Mouse (Mus musculus) lung, adult 10 weeks (tissue): ENCODE results near the gene Nrde2. TPM values are rescaled to one million over a fixed set of nuclear protein-coding genes. Genes with fewer than 3 reads are reported as not detected.

ENCODE experiments used
- polyA plus RNA-seq: library from polyadenylated mRNA; stranded (reverse); fragments of 350-450 nt; fragmentation: Illumina TruSeq; extraction: RNeasy Lipid Tissue Mini Kit (QIAGEN cat#74804); gene quantifications from one replicate; pipeline ENCODE4 v1.2.3, GENCODE M21; 2014; ENCODE audit warnings: low read depth, low replicate concordance; ENCODE audit not compliant: insufficient read depth

Gene Nrde2
- polyA plus RNA-seq: 6.1 TPM

GRCm38 (mm10) chr12:100159261-100159975 is at the start of gene Nrde2:
Nrde2 (minus strand) TSS chr12:100159653.

DNA sequence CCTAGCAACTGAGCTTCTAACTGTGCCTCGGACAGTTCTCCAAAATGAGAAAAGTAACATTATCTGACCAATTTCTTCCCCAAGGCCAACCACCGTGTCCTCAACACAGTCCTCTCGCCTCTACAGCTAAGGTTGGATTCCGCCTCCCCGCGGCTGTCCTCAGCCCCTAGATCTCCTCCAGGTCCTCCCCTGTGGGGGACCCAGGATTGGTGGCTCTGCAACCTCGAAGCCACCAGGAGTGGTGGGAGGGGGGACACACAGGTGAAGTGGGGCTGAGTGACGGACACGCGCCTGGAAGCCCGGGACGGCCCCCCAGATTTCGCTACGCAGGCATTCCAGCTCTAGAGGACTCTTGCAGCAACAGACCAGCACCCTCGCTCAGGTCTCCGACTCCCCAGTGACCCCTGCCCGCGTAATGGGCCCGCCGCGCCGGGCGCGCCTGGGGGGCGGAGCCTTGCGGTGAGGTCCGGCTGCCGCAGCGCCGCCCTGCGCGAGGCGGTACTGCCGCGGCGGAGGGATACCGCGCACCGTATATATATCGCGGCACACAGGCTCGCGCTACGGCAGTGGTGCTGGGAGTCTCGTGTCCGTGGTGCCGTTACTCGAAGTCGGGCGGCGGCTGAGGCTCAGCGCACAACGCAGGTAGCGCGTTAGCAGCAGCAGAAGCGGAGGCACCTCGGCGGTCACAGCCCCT is 39.7 kb upstream of the Nrde2 start, which contains the start of gene Calm1:
Calm1 (plus strand) TSS at position 469 of the 694 bp plus-strand sequence.

DNA sequence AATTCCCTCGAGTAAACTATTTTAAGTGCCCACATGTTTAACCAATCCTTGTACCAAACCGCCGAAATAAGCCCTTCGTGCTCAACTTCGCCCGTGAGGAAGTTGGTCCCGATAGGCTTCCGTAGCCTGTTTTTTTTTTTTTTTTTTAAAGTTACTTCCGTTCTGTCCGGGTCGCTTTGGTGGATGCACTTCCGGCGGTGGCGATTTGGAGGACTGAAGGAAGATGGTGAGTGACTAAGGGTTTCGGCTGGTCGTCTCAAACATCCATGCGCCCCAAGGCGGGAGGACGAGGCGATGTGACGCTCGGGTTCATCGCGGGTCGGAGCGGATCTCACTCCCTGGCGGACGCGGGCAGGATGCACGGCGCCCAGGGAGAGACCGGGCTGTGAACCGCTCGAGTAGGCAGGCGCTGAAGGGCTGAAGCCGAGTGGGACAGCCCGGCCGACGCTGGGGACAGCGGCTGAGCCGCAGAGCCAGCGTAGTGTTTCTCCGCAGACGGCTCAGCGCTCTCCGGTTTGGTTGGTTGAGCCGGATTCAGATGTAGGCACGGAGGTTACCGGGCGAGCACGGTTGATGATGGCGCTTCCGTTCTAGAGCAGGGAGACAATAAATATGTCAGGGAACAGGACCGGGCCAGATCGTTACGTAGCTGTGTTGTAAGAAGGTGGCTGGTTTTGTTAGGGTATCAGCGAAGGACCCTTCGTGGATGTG is 49.3 kb downstream of the Nrde2 start, which contains the start of gene Psmc1:
Psmc1 (plus strand) TSS at position 169 of the 711 bp plus-strand sequence.

Other genes starting within 250 kb of the Nrde2 start
- 1.6 TPM for gene Kcnk13, start 195.2 kb downstream of the Nrde2 start, polyA plus RNA-seq
- 107 TPM for gene Psmc1, start 49.5 kb downstream of the Nrde2 start, polyA plus RNA-seq
- gene Calm1, start 39.8 kb upstream of the Nrde2 start, polyA plus RNA-seq: 378 TPM